Mouse (Mus musculus): ENCODE results near the gene Med29. TPM values are rescaled to one million over a fixed set of nuclear protein-coding genes. Genes with fewer than 3 reads are reported as not detected.
A peak's percentile ranks its signal among the peaks of the same experiment; 100 is the strongest.

Gene Med29
- polyA plus RNA-seq, 1 experiment from 2014 or later = 36.8 TPM

DNA sequence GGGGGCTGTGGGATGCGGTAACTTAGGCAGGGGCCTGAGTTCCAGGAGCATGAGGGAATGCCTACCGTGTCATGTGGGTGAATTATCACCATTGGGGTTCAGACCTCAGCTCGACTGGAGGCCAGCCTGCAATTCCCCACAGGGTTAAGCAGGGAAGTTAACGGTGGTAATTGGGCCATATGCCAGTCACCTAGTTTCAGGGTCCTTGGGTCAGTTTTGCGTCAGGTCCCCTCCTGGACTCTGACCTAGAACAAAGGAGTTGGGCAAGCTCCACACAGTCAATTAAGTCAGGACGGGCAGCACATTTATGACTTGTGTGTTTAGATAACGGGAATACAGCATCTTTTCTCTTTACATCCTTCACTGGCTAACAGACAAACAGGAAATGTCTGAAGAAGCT is 51.1 kb downstream of the Med29 start:
- no peak overlapping the region for H3K27ac ChIP-seq
- H3K9ac ChIP-seq = no peak overlapping the region
- H3K36me3 ChIP-seq = peaks cover 6% of the 10 kb centered on the region; the same call in 1 of the 2 replicates
- no peaks in the 10 kb centered on the region for H3K27me3 ChIP-seq (replicated peaks)
- ATAC-seq = no peak
- no peak overlapping the region for H3K4me2 ChIP-seq
- no peaks in the 10 kb centered on the region for H3K9me3 ChIP-seq (replicated peaks)
- 49% methylated on average over 7 of the region's 7 CpGs for WGBS (ENCODE audit: insufficient replicate concordance)
- peaks cover 38% of the 10 kb centered on the region for H3K4me1 ChIP-seq
- H3K4me3 ChIP-seq = no peak overlapping the region

GRCm38 (mm10) chr7:28339213-28339917 is 53.1 kb downstream of the Med29 start:
- H3K9ac ChIP-seq = peak overlapping the region; percentile 65; the same call in 1 of the 2 replicates
- peaks cover 23% of the 10 kb centered on the region for H3K36me3 ChIP-seq
- no peaks in the 10 kb centered on the region for H3K27me3 ChIP-seq (replicated peaks)
- peak overlapping the region; percentile 89 for H3K4me2 ChIP-seq
- H3K9me3 ChIP-seq (replicated peaks) = no peaks in the 10 kb centered on the region
- peaks cover 47% of the 10 kb centered on the region for H3K4me1 ChIP-seq
- 42% methylated on average over 19 of the region's 19 CpGs for WGBS (ENCODE audit: insufficient replicate concordance)
- no peak; the same call in 1 of the 2 replicates for ATAC-seq
- peak overlapping the region; percentile 96 for H3K4me3 ChIP-seq
- peak overlapping the region; percentile 91 for H3K27ac ChIP-seq

DNA sequence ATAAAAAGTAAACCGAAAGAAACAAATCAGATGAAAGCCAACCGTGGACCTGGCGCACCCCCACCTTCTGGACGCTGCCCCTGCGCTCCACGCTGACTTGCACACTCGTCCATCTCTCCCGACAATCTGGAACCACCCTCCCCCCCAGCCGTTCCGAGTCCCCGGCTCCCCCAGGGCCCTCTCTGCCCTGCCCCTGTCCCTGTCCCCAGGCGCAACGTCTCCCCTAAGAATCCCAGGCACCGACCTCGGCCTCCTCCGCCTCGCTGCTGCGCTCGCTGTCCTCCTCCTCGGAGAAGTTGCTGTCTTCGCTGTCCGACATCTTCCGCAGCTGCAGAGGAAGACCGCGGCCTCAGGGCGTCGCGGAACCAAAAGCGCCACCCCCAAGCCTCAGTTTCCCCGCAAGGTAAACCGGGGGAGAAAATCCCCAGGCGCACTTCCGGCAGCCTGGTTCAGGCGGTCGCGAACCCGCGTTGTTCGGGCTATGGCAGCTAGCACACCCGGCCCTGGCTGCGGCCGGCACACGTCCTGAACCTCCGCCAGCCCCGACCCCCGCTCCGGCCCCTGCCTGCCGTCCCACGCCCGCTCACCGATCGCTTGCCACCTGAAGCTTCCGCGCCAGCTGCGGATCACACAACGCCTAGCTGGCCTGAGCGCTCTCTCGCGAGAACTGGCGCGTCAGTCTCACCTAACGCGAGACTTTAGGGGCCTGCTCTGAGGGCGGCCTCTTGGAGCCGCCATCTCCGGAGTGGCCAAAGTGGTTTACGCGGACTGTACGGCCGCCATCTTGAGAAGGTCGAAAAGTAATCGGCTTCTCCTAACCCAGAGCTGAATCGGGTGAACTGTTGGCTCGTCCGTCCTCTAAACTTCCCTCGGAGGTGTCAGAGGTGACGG is 54.2 kb downstream of the Med29 start, which contains the start of gene Supt5:
Supt5 (minus strand) TSS at position 639 of the 891 bp plus-strand sequence.
- Histone ChIP-seq H3K4me3 (peak within 1 kb of the TSS; percentile 96), H3K4me1 (peaks cover 46% of the 10 kb centered on the region), H3K27ac (peak within 1 kb of the TSS; percentile 91), H3K27me3 (replicated peaks) (no peaks in the 10 kb centered on the region), H3K4me2 (peak within 1 kb of the TSS; percentile 89), H3K36me3 (peaks cover 31% of the 10 kb centered on the region), H3K9ac (peak within 1 kb of the TSS; percentile 89), H3K9me3 (replicated peaks) (no peaks in the 10 kb centered on the region)
- ATAC-seq = peak; percentile 97
- 1% methylated on average over 77 of the region's 77 CpGs for WGBS (ENCODE audit: insufficient replicate concordance)

Other genes with a start within 250 kb of the Med29 start
- 150 and 152 TPM in 2 replicates for gene Fbl, start 223.0 kb downstream of the Med29 start, polyA plus RNA-seq (2016; fragmentation: Nextera tagmentation; extraction: Ambion mirVana)
- 2.8 and 3.1 TPM in 2 replicates for gene Dyrk1b, start 213.2 kb downstream of the Med29 start, polyA plus RNA-seq (2016; fragmentation: Nextera tagmentation; extraction: Ambion mirVana)
- gene Eid2, start 124.8 kb downstream of the Med29 start, polyA plus RNA-seq (2016; fragmentation: Nextera tagmentation; extraction: Ambion mirVana) = 4.6 and 5.4 TPM in 2 replicates
- 3.6 and 3.7 TPM in 2 replicates for gene Eid2b, start 115.0 kb downstream of the Med29 start, polyA plus RNA-seq (2016; fragmentation: Nextera tagmentation; extraction: Ambion mirVana)
- not detected in 2 replicates for gene Selenov, start 101.5 kb downstream of the Med29 start, polyA plus RNA-seq (2016; fragmentation: Nextera tagmentation; extraction: Ambion mirVana)
- gene Dll3, start 90.5 kb downstream of the Med29 start, polyA plus RNA-seq (2016; fragmentation: Nextera tagmentation; extraction: Ambion mirVana) = 0.10 and 0.31 TPM in 2 replicates
- gene Timm50, start 80.6 kb downstream of the Med29 start, polyA plus RNA-seq (2016; fragmentation: Nextera tagmentation; extraction: Ambion mirVana) = 137 and 146 TPM in 2 replicates
- 54.0 TPM in 2 replicates for gene Supt5, start 54.0 kb downstream of the Med29 start, polyA plus RNA-seq (2016; fragmentation: Nextera tagmentation; extraction: Ambion mirVana)
- 986 and 994 TPM in 2 replicates for gene Rps16, start 42.1 kb downstream of the Med29 start, polyA plus RNA-seq (2016; fragmentation: Nextera tagmentation; extraction: Ambion mirVana)
- 13.7 and 14.4 TPM in 2 replicates for gene Plekhg2, start 20.1 kb downstream of the Med29 start, polyA plus RNA-seq (2016; fragmentation: Nextera tagmentation; extraction: Ambion mirVana)
- gene Zfp36, start 12.5 kb downstream of the Med29 start, polyA plus RNA-seq (2016; fragmentation: Nextera tagmentation; extraction: Ambion mirVana) = 7.4 and 7.5 TPM in 2 replicates
- 36.5 and 42.4 TPM in 2 replicates for gene Paf1, start 243 bp upstream of the Med29 start, polyA plus RNA-seq (2016; fragmentation: Nextera tagmentation; extraction: Ambion mirVana)
- gene Gmfg, start 44.7 kb upstream of the Med29 start, polyA plus RNA-seq (2016; fragmentation: Nextera tagmentation; extraction: Ambion mirVana) = 41.0 and 41.3 TPM in 2 replicates
- 1.3 and 1.5 TPM in 2 replicates for gene Lrfn1, start 59.3 kb upstream of the Med29 start, polyA plus RNA-seq (2016; fragmentation: Nextera tagmentation; extraction: Ambion mirVana)
- not detected in 2 replicates for gene Ifnl2, start 117.7 kb upstream of the Med29 start, polyA plus RNA-seq (2016; fragmentation: Nextera tagmentation; extraction: Ambion mirVana)
- gene Ifnl3, start 130.1 kb upstream of the Med29 start, polyA plus RNA-seq (2016; fragmentation: Nextera tagmentation; extraction: Ambion mirVana) = not detected in 2 replicates
- not detected in 2 replicates for gene Sycn, start 148.2 kb upstream of the Med29 start, polyA plus RNA-seq (2016; fragmentation: Nextera tagmentation; extraction: Ambion mirVana)
- gene Nccrp1, start 154.5 kb upstream of the Med29 start, polyA plus RNA-seq (2016; fragmentation: Nextera tagmentation; extraction: Ambion mirVana) = not detected in 2 replicates
- gene Samd4b, start 205.4 kb upstream of the Med29 start, polyA plus RNA-seq (2016; fragmentation: Nextera tagmentation; extraction: Ambion mirVana) = 10.0 and 12.5 TPM in 2 replicates
- 24.3 and 24.6 TPM in 2 replicates for gene Pak4, start 205.5 kb upstream of the Med29 start, polyA plus RNA-seq (2016; fragmentation: Nextera tagmentation; extraction: Ambion mirVana)
- not detected in 2 replicates for gene Acp7, start 238.6 kb upstream of the Med29 start, polyA plus RNA-seq (2016; fragmentation: Nextera tagmentation; extraction: Ambion mirVana)